12 mouse cellular contexts compared by ENCODE assay signal in the genomic region with DNA sequence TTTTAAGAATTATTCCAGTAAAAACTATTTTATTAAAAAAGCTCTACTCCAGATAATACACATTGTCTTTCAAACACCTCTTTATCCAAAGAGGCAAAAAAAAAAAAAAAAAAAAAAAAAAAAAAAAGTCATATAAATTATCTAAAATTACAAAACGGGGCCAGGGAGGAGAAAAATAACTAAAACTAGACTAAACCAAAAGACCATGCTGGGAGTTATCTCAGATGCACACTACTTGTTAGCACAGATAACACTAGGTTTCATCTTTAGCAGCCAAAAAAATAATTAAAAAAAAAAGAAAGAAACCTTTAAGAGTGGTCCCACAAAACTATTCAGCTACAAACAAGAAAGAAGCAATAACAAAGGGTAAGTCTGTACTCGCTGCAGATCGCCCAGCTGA.
"Had no signal": no experiment of that assay in that cellular context is flagged by ENCODE, and none has a peak within 500 bp of the region (broad histone marks: within the 10 kb centered on the region; RNA-seq: fewer than 3 reads in every experiment).

No protein-coding gene starts in this region.

- H3K4me1 ChIP-seq: limb, embryonic 13.5 days; midbrain, embryonic 10.5 days; neural tube, embryonic 12.5 days had no signal

- H3K27me3 ChIP-seq: limb, embryonic 13.5 days; neural tube, embryonic 12.5 days had no signal

- H3K4me2 ChIP-seq: limb, embryonic 13.5 days; neural tube, embryonic 12.5 days had no signal

- H3K27ac ChIP-seq: kidney, postnatal 0 days; limb, embryonic 13.5 days; midbrain, embryonic 10.5 days; neural tube, embryonic 12.5 days had no signal

- H3K4me3 ChIP-seq: limb, embryonic 13.5 days; midbrain, embryonic 10.5 days; neural tube, embryonic 12.5 days had no signal

- H3K9me3 ChIP-seq: limb, embryonic 13.5 days; midbrain, embryonic 10.5 days; neural tube, embryonic 12.5 days had no signal

- DNase-seq: kidney, adult 11 months; kidney, adult 9 months; kidney, postnatal 36 days; layer of hippocampus, adult 9-11 months; lung, adult 18-20 months; midbrain, embryonic 14.5 days; thymus, adult 18-20 months; thymus, postnatal 14 days had no signal

- H3K9ac ChIP-seq: limb, embryonic 13.5 days; neural tube, embryonic 12.5 days had no signal
